Mouse (Mus musculus): ENCODE data around the gene Reg3a. TPM values are rescaled to one million over a fixed set of nuclear protein-coding genes. Genes with fewer than 3 reads are reported as not detected.
"Not testable (repeated sequence)": the region's sequence is repeated elsewhere in the genome, so short reads cannot be mapped to it uniquely, and the experiment has no call there.

Gene Reg3a
- polyA plus RNA-seq (2014; fragmentation: Nextera tagmentation; extraction: Ambion mirVana) = not detected in 2 replicates

DNA sequence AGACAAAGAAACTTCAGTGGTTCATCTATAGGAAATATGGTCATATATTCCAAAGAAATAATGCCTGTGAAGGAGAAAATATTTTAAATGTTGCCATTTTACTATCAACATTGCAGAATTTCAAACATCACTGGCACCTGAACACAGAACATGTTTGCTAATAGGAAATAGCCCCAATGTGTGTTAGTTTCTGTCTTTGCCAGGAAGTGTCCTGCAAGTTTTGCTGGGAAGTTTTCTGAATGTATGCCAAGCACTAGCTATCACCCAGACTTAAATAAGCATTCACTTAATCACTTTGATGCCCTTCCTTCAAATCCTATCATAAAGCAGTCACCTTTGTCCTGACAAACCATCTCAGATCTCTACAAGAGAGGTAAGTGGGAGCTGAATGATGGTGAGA, at the start of gene Reg3a:
Reg3a (plus strand) TSS at position 301 of the 400 bp plus-strand sequence.
- Histone ChIP-seq H3K27me3 (replicated peaks; ENCODE audit: control insufficient read depth, insufficient read depth, low read length) (no peaks in the 10 kb centered on the region), H3K9ac (ENCODE audit: low read length) (no peak within 1 kb of the TSS), H3K4me1 (ENCODE audit: control insufficient read depth, insufficient read depth, low read length) (no peaks in the 10 kb centered on the region), H3K4me3 (ENCODE audit: low read depth, low read length) (no peak within 1 kb of the TSS), H3K27ac (ENCODE audit: low read depth, low read length) (no peak within 1 kb of the TSS), H3K36me3 (ENCODE audit: control insufficient read depth, insufficient read depth, low read length) (no peaks in the 10 kb centered on the region), H3K4me2 (ENCODE audit: low read length) (no peak within 1 kb of the TSS), H3K9me3 (replicated peaks; ENCODE audit: control insufficient read depth, low read length) (no peaks in the 10 kb centered on the region)
- no peak for ATAC-seq
- DNase-seq (ENCODE audit: low spot score) = no peak

DNA sequence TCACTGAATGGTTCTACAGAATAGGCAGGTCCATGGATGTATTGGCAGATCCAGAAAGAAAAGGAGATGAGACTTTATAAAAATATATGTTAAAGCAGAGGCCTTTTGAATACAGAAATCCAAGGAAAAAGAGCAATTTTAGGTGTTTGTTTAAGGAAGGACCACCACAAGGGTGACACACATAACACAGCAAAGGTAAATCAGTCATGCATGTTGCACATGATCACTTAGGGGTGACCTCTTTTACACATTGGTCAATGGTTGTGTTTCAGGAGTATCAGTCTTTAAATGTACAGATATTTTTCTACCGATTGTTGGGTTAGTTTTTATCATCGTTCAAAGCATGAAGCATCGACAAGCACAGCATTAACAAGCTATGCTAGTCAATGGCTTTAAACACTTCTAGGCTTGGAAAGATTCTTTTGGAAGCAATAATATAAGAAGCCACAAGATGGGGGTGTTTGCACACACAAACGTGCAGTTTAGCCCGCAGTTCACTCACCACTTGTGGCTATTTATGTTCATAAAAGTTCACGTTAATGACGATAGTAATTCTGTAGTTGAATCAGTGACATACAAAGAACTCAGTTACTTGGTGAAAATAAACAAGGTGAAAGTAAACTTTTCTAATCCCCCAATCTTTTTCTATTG, 48.5 kb upstream of the Reg3a start:
- no peaks in the 10 kb centered on the region for H3K9me3 ChIP-seq (replicated peaks; ENCODE audit: control insufficient read depth, low read length)
- H3K4me1 ChIP-seq (ENCODE audit: control insufficient read depth, insufficient read depth, low read length) = no peaks in the 10 kb centered on the region
- H3K36me3 ChIP-seq (ENCODE audit: control insufficient read depth, insufficient read depth, low read length) = no peaks in the 10 kb centered on the region
- DNase-seq (ENCODE audit: low spot score) (peak; percentile 81), ATAC-seq (peak; percentile 81)
- H3K9ac ChIP-seq (ENCODE audit: low read length) = no peak overlapping the region
- H3K27me3 ChIP-seq (replicated peaks; ENCODE audit: control insufficient read depth, insufficient read depth, low read length) = no peaks in the 10 kb centered on the region
- H3K27ac ChIP-seq (ENCODE audit: low read depth, low read length) = no peak overlapping the region
- no peak overlapping the region for H3K4me3 ChIP-seq (ENCODE audit: low read depth, low read length)
- WGBS = 28% methylated on average over 7 of the region's 7 CpGs
- H3K4me2 ChIP-seq (ENCODE audit: low read length) = no peak overlapping the region

DNA sequence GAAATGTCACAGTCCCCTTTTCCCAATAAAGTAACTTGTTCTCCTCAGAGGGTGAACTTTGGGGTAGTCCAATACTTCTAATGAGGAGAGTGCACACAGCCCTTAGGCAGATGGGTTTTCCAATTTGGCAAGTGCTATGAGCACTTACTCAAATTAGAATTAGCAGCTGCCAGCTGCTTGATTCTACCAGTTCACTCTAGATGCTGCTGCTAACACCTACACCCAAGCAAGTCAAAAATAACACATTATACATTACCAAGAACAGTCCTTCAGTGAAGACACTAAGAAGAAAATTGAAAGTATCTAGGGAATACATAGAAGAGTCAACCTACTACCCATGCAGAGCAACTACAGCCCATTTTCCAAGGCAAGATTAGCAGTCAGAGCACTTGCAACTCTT, 40.2 kb upstream of the Reg3a start:
- H3K4me1 ChIP-seq (ENCODE audit: control insufficient read depth, insufficient read depth, low read length) = no peaks in the 10 kb centered on the region
- H3K27me3 ChIP-seq (replicated peaks; ENCODE audit: control insufficient read depth, insufficient read depth, low read length) = no peaks in the 10 kb centered on the region
- no peaks in the 10 kb centered on the region for H3K36me3 ChIP-seq (ENCODE audit: control insufficient read depth, insufficient read depth, low read length)
- ATAC-seq (no peak), DNase-seq (ENCODE audit: low spot score) (no peak)
- no peak overlapping the region for H3K27ac ChIP-seq (ENCODE audit: low read depth, low read length)
- H3K9me3 ChIP-seq (replicated peaks; ENCODE audit: control insufficient read depth, low read length) = no peaks in the 10 kb centered on the region
- no peak overlapping the region for H3K4me2 ChIP-seq (ENCODE audit: low read length)
- H3K9ac ChIP-seq (ENCODE audit: low read length) = no peak overlapping the region
- no peak overlapping the region for H3K4me3 ChIP-seq (ENCODE audit: low read depth, low read length)

DNA sequence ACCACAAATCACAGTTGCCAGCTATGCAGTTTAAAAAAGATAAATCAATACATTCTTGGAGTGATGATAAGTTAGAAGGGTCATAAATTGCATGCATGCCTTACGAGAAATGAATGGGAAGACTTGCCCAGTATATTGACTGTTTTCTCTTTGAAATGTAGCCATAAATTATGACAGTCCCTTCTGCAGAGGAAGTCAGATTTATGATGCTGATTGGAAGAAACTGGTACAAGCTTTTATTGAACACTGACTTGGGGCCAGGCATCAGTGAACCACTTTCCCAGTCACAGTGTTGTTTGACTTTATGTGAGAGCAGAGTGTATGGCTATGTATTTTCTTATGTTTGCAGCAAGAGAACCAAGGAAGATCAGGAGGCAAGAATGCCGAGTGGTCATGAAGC, 38.8 kb upstream of the Reg3a start:
- Histone ChIP-seq H3K4me3 (ENCODE audit: low read depth, low read length) (no peak overlapping the region), H3K9me3 (replicated peaks; ENCODE audit: control insufficient read depth, low read length) (no peaks in the 10 kb centered on the region), H3K27ac (ENCODE audit: low read depth, low read length) (no peak overlapping the region), H3K9ac (ENCODE audit: low read length) (no peak overlapping the region), H3K4me1 (ENCODE audit: control insufficient read depth, insufficient read depth, low read length) (no peaks in the 10 kb centered on the region), H3K36me3 (ENCODE audit: control insufficient read depth, insufficient read depth, low read length) (no peaks in the 10 kb centered on the region), H3K4me2 (ENCODE audit: low read length) (no peak overlapping the region), H3K27me3 (replicated peaks; ENCODE audit: control insufficient read depth, insufficient read depth, low read length) (no peaks in the 10 kb centered on the region)
- DNase-seq (ENCODE audit: low spot score) = no peak
- ATAC-seq = no peak
- 95% methylated on average over 2 of the region's 2 CpGs for WGBS

DNA sequence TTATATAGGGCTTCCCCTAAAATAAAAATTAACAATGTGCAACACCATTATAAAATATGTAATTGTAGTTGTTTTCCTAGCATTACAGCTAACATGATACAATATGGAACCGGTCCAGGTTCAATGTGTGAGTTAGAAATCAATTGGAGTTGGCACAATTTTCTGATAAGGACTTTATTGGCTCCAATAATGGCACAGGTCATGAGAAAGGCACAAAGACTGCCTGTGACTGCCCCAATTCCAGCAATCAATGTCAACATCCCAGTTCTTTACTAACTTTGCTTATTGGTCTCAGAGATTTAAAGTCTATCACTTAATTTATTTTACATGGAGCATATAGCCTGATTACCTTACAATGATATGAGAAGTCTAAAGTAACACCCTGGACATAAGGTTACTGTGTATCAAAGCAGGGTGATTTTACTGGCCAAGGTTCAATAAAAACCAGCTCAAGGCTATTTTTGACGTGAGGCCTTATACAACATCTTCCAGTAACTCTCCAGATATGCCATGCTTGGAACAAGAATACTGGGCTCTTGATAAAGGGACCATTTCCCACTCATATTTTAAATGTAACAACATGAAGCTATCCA, 18.4 kb upstream of the Reg3a start:
- H3K9me3 ChIP-seq (replicated peaks; ENCODE audit: control insufficient read depth, low read length) = no peaks in the 10 kb centered on the region
- no peaks in the 10 kb centered on the region for H3K36me3 ChIP-seq (ENCODE audit: control insufficient read depth, insufficient read depth, low read length)
- H3K4me2 ChIP-seq (ENCODE audit: low read length) = no peak overlapping the region
- H3K4me3 ChIP-seq (ENCODE audit: low read depth, low read length) = no peak overlapping the region
- DNase-seq (ENCODE audit: low spot score) (no peak), ATAC-seq (no peak)
- no peaks in the 10 kb centered on the region for H3K4me1 ChIP-seq (ENCODE audit: control insufficient read depth, insufficient read depth, low read length)
- 79% methylated on average over 2 of the region's 2 CpGs for WGBS
- H3K27ac ChIP-seq (ENCODE audit: low read depth, low read length) = no peak overlapping the region
- no peaks in the 10 kb centered on the region for H3K27me3 ChIP-seq (replicated peaks; ENCODE audit: control insufficient read depth, insufficient read depth, low read length)
- H3K9ac ChIP-seq (ENCODE audit: low read length) = no peak overlapping the region

DNA sequence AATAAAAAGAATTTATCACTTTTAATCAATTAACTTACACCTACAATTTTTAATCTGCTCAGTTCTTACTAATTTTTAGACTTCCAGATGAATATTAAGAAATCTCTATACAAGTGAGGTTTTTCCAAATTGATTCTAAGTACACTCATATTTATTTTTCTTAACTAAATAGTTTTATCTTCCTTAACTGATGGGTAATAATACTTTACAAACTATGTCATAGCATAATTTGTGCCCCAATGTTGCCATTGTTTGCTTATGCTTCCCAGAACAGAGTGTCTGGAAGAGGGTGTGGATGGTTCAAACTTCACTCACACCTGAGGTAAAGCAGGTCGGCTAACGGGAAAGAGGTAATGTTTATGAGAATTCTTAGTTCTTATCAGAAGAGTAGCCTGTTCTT, 10.2 kb upstream of the Reg3a start, which contains the start of gene Reg3b:
Reg3b (plus strand) TSS at position 301 of the 400 bp plus-strand sequence.
- no peak within 1 kb of the TSS for H3K4me2 ChIP-seq (ENCODE audit: low read length)
- no peak within 1 kb of the TSS for H3K4me3 ChIP-seq (ENCODE audit: low read depth, low read length)
- H3K9ac ChIP-seq (ENCODE audit: low read length) = no peak within 1 kb of the TSS
- no peaks in the 10 kb centered on the region for H3K9me3 ChIP-seq (replicated peaks; ENCODE audit: control insufficient read depth, low read length)
- H3K27me3 ChIP-seq (replicated peaks; ENCODE audit: control insufficient read depth, insufficient read depth, low read length) = no peaks in the 10 kb centered on the region
- H3K36me3 ChIP-seq (ENCODE audit: control insufficient read depth, insufficient read depth, low read length) = no peaks in the 10 kb centered on the region
- DNase-seq (ENCODE audit: low spot score) (no peak), ATAC-seq (no peak)
- no peaks in the 10 kb centered on the region for H3K4me1 ChIP-seq (ENCODE audit: control insufficient read depth, insufficient read depth, low read length)
- WGBS = 96% methylated on average over 2 of the region's 2 CpGs
- H3K27ac ChIP-seq (ENCODE audit: low read depth, low read length) = no peak within 1 kb of the TSS

DNA sequence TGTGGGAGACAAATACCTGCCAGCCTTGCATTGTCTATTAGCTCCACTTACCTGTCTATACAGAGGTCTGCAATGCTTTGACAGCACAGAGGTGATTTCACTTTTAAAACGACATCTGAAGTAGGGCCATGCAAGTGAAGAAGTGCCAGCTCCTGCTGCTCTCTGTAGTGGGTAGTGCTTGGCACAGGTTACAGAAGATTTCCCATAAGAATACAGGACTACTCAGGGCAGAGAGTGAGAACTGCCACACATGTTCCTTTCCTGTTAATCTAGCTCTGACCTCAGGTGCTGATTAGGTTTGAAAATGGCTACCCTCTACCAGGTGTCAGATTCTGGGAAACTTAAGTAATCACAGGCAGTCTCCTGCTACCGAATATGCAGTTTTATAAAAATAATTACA, 1.7 kb upstream of the Reg3a start, which contains the start of gene Reg3d:
Reg3d (minus strand) TSS at position 101 of the 400 bp plus-strand sequence.
- Histone ChIP-seq H3K27ac (ENCODE audit: low read depth, low read length) (no peak within 1 kb of the TSS), H3K4me2 (ENCODE audit: low read length) (no peak within 1 kb of the TSS), H3K4me1 (ENCODE audit: control insufficient read depth, insufficient read depth, low read length) (no peaks in the 10 kb centered on the region), H3K36me3 (ENCODE audit: control insufficient read depth, insufficient read depth, low read length) (no peaks in the 10 kb centered on the region), H3K4me3 (ENCODE audit: low read depth, low read length) (no peak within 1 kb of the TSS), H3K27me3 (replicated peaks; ENCODE audit: control insufficient read depth, insufficient read depth, low read length) (no peaks in the 10 kb centered on the region), H3K9ac (ENCODE audit: low read length) (no peak within 1 kb of the TSS), H3K9me3 (replicated peaks; ENCODE audit: control insufficient read depth, low read length) (no peaks in the 10 kb centered on the region)
- ATAC-seq = no peak
- 79% methylated on average over 2 of the region's 2 CpGs for WGBS
- DNase-seq (ENCODE audit: low spot score) = no peak

DNA sequence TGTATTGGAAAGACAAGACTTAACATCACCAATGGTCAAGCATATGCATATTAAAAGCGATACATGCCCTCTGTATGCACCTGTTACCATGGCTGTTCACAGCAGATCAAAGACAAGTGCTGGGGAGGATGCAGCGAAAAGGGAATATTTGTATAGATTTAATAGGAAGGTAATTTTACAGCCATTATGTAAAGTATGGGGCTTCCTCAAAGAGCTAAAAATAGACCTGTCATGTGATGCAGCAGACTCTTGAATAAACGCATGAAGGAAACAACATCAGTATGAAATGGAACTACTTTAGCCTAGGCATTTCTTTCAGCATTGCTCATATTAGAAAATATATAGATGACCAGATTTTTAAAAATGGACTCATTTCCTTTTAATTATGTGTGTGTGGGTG, 5.1 kb downstream of the Reg3a start:
- H3K4me3 ChIP-seq (ENCODE audit: low read depth, low read length) = no peak overlapping the region
- no peaks in the 10 kb centered on the region for H3K27me3 ChIP-seq (replicated peaks; ENCODE audit: control insufficient read depth, insufficient read depth, low read length)
- DNase-seq (ENCODE audit: low spot score) (peak; percentile 35), ATAC-seq (peak; percentile 20; the same call in 1 of the 2 replicates)
- no peaks in the 10 kb centered on the region for H3K4me1 ChIP-seq (ENCODE audit: control insufficient read depth, insufficient read depth, low read length)
- H3K9ac ChIP-seq (ENCODE audit: low read length) = no peak overlapping the region
- H3K4me2 ChIP-seq (ENCODE audit: low read length) = no peak overlapping the region
- no peaks in the 10 kb centered on the region for H3K36me3 ChIP-seq (ENCODE audit: control insufficient read depth, insufficient read depth, low read length)
- H3K27ac ChIP-seq (ENCODE audit: low read depth, low read length) = no peak overlapping the region
- WGBS = 77% methylated on average over 3 of the region's 3 CpGs
- no peaks in the 10 kb centered on the region for H3K9me3 ChIP-seq (replicated peaks; ENCODE audit: control insufficient read depth, low read length)

DNA sequence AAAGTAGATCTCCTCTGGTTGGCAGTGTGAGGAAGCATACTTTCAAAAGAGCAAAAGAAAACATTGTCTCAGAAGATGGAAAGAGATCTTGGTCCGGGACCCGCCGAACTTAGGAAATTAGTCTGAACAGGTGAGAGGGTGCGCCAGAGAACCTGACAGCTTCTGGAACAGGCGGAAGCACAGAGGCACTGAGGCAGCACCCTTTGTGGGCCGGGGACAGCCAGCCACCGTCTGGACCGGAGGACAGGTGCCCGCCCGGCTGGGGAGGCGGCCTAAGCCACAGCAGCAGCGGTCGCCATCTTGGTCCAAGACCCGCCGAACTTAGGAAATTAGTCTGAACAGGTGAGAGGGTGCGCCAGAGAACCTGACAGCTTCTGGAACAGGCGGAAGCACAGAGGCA, 14.8 kb downstream of the Reg3a start, which contains the start of gene Reg2:
Reg2 (plus strand) TSS at position 301 of the 400 bp plus-strand sequence.
- H3K36me3 ChIP-seq (ENCODE audit: control insufficient read depth, insufficient read depth, low read length); H3K4me2 ChIP-seq (ENCODE audit: low read length); H3K4me3 ChIP-seq (ENCODE audit: low read depth, low read length); DNase-seq (ENCODE audit: low spot score); H3K27ac ChIP-seq (ENCODE audit: low read depth, low read length); H3K9me3 ChIP-seq (replicated peaks; ENCODE audit: control insufficient read depth, low read length); H3K9ac ChIP-seq (ENCODE audit: low read length); H3K27me3 ChIP-seq (replicated peaks; ENCODE audit: control insufficient read depth, insufficient read depth, low read length); H3K4me1 ChIP-seq (ENCODE audit: control insufficient read depth, insufficient read depth, low read length); ATAC-seq: not testable (repeated sequence)
- 95% methylated on average over 4 of the region's 17 CpGs for WGBS

Measured in forebrain, embryonic 14.5 days (tissue).